ENCODE assay signal across 9 mouse cellular contexts in genomic region chr7:101895695-101896094, GRCm38 (mm10). TPM values are rescaled to one million over a fixed set of nuclear protein-coding genes. Genes with fewer than 3 reads are reported as not detected.
DNase-seq lines count a peak whose midpoint lies in the region; ATAC-seq lines count a peak whose summit lies in the region.
"Had no signal": no experiment of that assay in that cellular context is flagged by ENCODE, and none has a peak within 500 bp of the region (broad histone marks: within the 10 kb centered on the region; RNA-seq: fewer than 3 reads in every experiment).

No protein-coding gene starts in this region.

- ATAC-seq in lung, embryonic 16.5 days (ENCODE audit: low read depth), result no peak
- ATAC-seq in neural tube, embryonic 15.5 days (ENCODE audit: low FRiP score), result peak; percentile 24; the same call in 1 of the 2 replicates
- no peak for ATAC-seq in monocyte, adult 5-6 weeks (replicated peaks; ENCODE audit: insufficient number of reproducible peaks, low FRiP score, low TSS enrichment, poor library complexity, severe bottlenecking)

- H3K4me1 ChIP-seq in lung, embryonic 16.5 days (replicated peaks; ENCODE audit: control insufficient read depth, insufficient read depth, low read length), result peaks cover 2% of the 10 kb centered on the region; the same call in 1 of the 2 replicates
- H3K4me1 ChIP-seq in forebrain, embryonic 10.5 days, result peaks cover 18% of the 10 kb centered on the region
- H3K4me1 ChIP-seq in limb, embryonic 10.5 days, result peaks cover 8% of the 10 kb centered on the region; the same call in 1 of the 2 replicates
- peaks cover 21% of the 10 kb centered on the region for H3K4me1 ChIP-seq in neural tube, embryonic 15.5 days

- 41% methylated on average over 9 of the region's 9 CpGs for WGBS in lung, embryonic 16.5 days
- 35% methylated on average over 9 of the region's 9 CpGs for WGBS in forebrain, embryonic 10.5 days
- WGBS in limb, embryonic 10.5 days, result 38% methylated on average over 9 of the region's 9 CpGs
- 39% methylated on average over 9 of the region's 9 CpGs for WGBS in neural tube, embryonic 15.5 days

- H3K36me3 ChIP-seq in lung, embryonic 16.5 days (ENCODE audit: control insufficient read depth, insufficient read depth, low read length), result no peaks in the 10 kb centered on the region
- H3K36me3 ChIP-seq in forebrain, embryonic 10.5 days (replicated peaks), result peaks cover 26% of the 10 kb centered on the region
- peaks cover 18% of the 10 kb centered on the region for H3K36me3 ChIP-seq in limb, embryonic 10.5 days
- no peaks in the 10 kb centered on the region for H3K36me3 ChIP-seq in neural tube, embryonic 15.5 days

- no peaks in the 10 kb centered on the region for H3K27me3 ChIP-seq in lung, embryonic 16.5 days (ENCODE audit: control insufficient read depth, insufficient read depth, low read depth, low read length)
- no peaks in the 10 kb centered on the region for H3K27me3 ChIP-seq in forebrain, embryonic 10.5 days (ENCODE audit: poor library complexity, severe bottlenecking)
- no peaks in the 10 kb centered on the region for H3K27me3 ChIP-seq in limb, embryonic 10.5 days (ENCODE audit: low read depth, poor library complexity, severe bottlenecking)
- H3K27me3 ChIP-seq in neural tube, embryonic 15.5 days (replicated peaks), result no peaks in the 10 kb centered on the region; the same call in 1 of the 2 replicates

- peak overlapping the region; percentile 40 for H3K4me2 ChIP-seq in lung, embryonic 16.5 days (ENCODE audit: low read depth, low read length)
- peak overlapping the region; percentile 59 for H3K4me2 ChIP-seq in neural tube, embryonic 15.5 days

- no peak overlapping the region for H3K27ac ChIP-seq in lung, embryonic 16.5 days (ENCODE audit: low read length)
- peak overlapping the region; percentile 96 for H3K27ac ChIP-seq in forebrain, embryonic 10.5 days
- peak overlapping the region; percentile 95 for H3K27ac ChIP-seq in limb, embryonic 10.5 days
- H3K27ac ChIP-seq in neural tube, embryonic 15.5 days (replicated peaks), result peak overlapping the region; percentile 96

- peak overlapping the region; percentile 49 for H3K4me3 ChIP-seq in lung, embryonic 16.5 days (ENCODE audit: low read length)
- H3K4me3 ChIP-seq in forebrain, embryonic 10.5 days, result peak overlapping the region; percentile 66
- H3K4me3 ChIP-seq in limb, embryonic 10.5 days, result peak overlapping the region; percentile 67
- peak overlapping the region; percentile 75 for H3K4me3 ChIP-seq in neural tube, embryonic 15.5 days (replicated peaks)

- peak overlapping the region; percentile 42 for H3K9ac ChIP-seq in lung, embryonic 16.5 days (ENCODE audit: low read length)
- H3K9ac ChIP-seq in neural tube, embryonic 15.5 days (replicated peaks), result peak overlapping the region; percentile 53

- H3K9me3 ChIP-seq in lung, embryonic 16.5 days (ENCODE audit: control insufficient read depth, low read length), result no peaks in the 10 kb centered on the region
- no peaks in the 10 kb centered on the region for H3K9me3 ChIP-seq in forebrain, embryonic 10.5 days
- no peaks in the 10 kb centered on the region for H3K9me3 ChIP-seq in limb, embryonic 10.5 days (replicated peaks)
- no peaks in the 10 kb centered on the region for H3K9me3 ChIP-seq in neural tube, embryonic 15.5 days (replicated peaks)

- DNase-seq in lung, postnatal 4 days, result no peak
- DNase-seq in forebrain, embryonic 10.5 days (ENCODE audit: extremely low spot score, low spot score), result no peak
- DNase-seq in limb, embryonic 10.5 days (ENCODE audit: low spot score), result no peak
- DNase-seq in T-cell, adult 2 months (ENCODE audit: low spot score), result no peak
- no peak for DNase-seq in adrenal gland, postnatal 36 days

RNA-seq across cellular contexts. Expression of gene Lamtor1, which starts 10.0 kb away (rescaled TPM):
- 161 and 163 TPM in 2 replicates for polyA plus RNA-seq in lung, embryonic 16.5 days (2015; fragmentation: Nextera tagmentation; extraction: Ambion mirVana)
- 157 and 165 TPM in 2 replicates for polyA plus RNA-seq in forebrain, embryonic 10.5 days (2016; fragmentation: Nextera tagmentation; extraction: Ambion mirVana)
- polyA plus RNA-seq in limb, embryonic 10.5 days (2016; fragmentation: Nextera tagmentation; extraction: Ambion mirVana), result 180 and 181 TPM in 2 replicates
- 156 and 158 TPM in 2 replicates for polyA plus RNA-seq in neural tube, embryonic 15.5 days (2015; fragmentation: Nextera tagmentation; extraction: Ambion mirVana)
- 100 to 1,000 TPM in 1 of 2 experiments, 10 to 100 TPM in 1; 99.1 to 110 TPM for total RNA-seq in adrenal gland, postnatal 36 days (2021)
- 72.2 to 74.2 TPM (median 73.7 TPM) in 3 replicates for total RNA-seq in monocyte, adult 5-6 weeks (2017)

RNA-seq across cellular contexts. Expression of gene Tomt, which starts 10.5 kb away (rescaled TPM):
- 0.20 and 0.69 TPM in 2 replicates for polyA plus RNA-seq in lung, embryonic 16.5 days (2015; fragmentation: Nextera tagmentation; extraction: Ambion mirVana)
- 0.62 and 1.2 TPM in 2 replicates for polyA plus RNA-seq in forebrain, embryonic 10.5 days (2016; fragmentation: Nextera tagmentation; extraction: Ambion mirVana)
- 0.73 and 0.94 TPM in 2 replicates for polyA plus RNA-seq in limb, embryonic 10.5 days (2016; fragmentation: Nextera tagmentation; extraction: Ambion mirVana)
- polyA plus RNA-seq in neural tube, embryonic 15.5 days (2015; fragmentation: Nextera tagmentation; extraction: Ambion mirVana), result 0.41 and 0.46 TPM in 2 replicates
- not detected for total RNA-seq in adrenal gland, postnatal 36 days (2021)
- total RNA-seq in monocyte, adult 5-6 weeks (2017), result 0.68 to 0.96 TPM in 2 of 3 replicates, not detected in the other
- total RNA-seq: layer of hippocampus, adult 18-20 months had no signal

RNA-seq across cellular contexts. Expression of gene Folr1, which starts 25.1 kb away (rescaled TPM):
- 1.5 and 1.6 TPM in 2 replicates for polyA plus RNA-seq in lung, embryonic 16.5 days (2015; fragmentation: Nextera tagmentation; extraction: Ambion mirVana)
- polyA plus RNA-seq in forebrain, embryonic 10.5 days (2016; fragmentation: Nextera tagmentation; extraction: Ambion mirVana), result 11.9 and 13.1 TPM in 2 replicates
- not detected in 2 replicates for polyA plus RNA-seq in limb, embryonic 10.5 days (2016; fragmentation: Nextera tagmentation; extraction: Ambion mirVana)
- polyA plus RNA-seq in neural tube, embryonic 15.5 days (2015; fragmentation: Nextera tagmentation; extraction: Ambion mirVana), result 1.7 and 8.7 TPM in 2 replicates
- 1 to 10 TPM in 1 of 2 experiments, not detected in 1; 4.9 TPM for total RNA-seq in adrenal gland, postnatal 36 days (2021)
- total RNA-seq in monocyte, adult 5-6 weeks (2017), result not detected in 3 replicates

RNA-seq across cellular contexts. Expression of gene Anapc15, which starts 32.2 kb away (rescaled TPM):
- 71.2 and 73.0 TPM in 2 replicates for polyA plus RNA-seq in lung, embryonic 16.5 days (2015; fragmentation: Nextera tagmentation; extraction: Ambion mirVana)
- polyA plus RNA-seq in forebrain, embryonic 10.5 days (2016; fragmentation: Nextera tagmentation; extraction: Ambion mirVana), result 122 and 127 TPM in 2 replicates
- polyA plus RNA-seq in limb, embryonic 10.5 days (2016; fragmentation: Nextera tagmentation; extraction: Ambion mirVana), result 115 and 120 TPM in 2 replicates
- polyA plus RNA-seq in neural tube, embryonic 15.5 days (2015; fragmentation: Nextera tagmentation; extraction: Ambion mirVana), result 73.6 and 74.3 TPM in 2 replicates
- 10 to 100 TPM; 27.4 to 33.2 TPM for total RNA-seq in adrenal gland, postnatal 36 days (2021)
- 42.5 to 46.2 TPM (median 43.1 TPM) in 3 replicates for total RNA-seq in monocyte, adult 5-6 weeks (2017)

RNA-seq across cellular contexts. Expression of gene Lrrc51, which starts 38.0 kb away (rescaled TPM):
- polyA plus RNA-seq in lung, embryonic 16.5 days (2015; fragmentation: Nextera tagmentation; extraction: Ambion mirVana), result 18.1 and 28.3 TPM in 2 replicates
- polyA plus RNA-seq in forebrain, embryonic 10.5 days (2016; fragmentation: Nextera tagmentation; extraction: Ambion mirVana), result 10.1 and 11.9 TPM in 2 replicates
- polyA plus RNA-seq in limb, embryonic 10.5 days (2016; fragmentation: Nextera tagmentation; extraction: Ambion mirVana), result 9.4 and 11.2 TPM in 2 replicates
- polyA plus RNA-seq in neural tube, embryonic 15.5 days (2015; fragmentation: Nextera tagmentation; extraction: Ambion mirVana), result 9.6 and 9.8 TPM in 2 replicates
- total RNA-seq in adrenal gland, postnatal 36 days (2021), result 10 to 100 TPM; 13.8 to 14.9 TPM
- total RNA-seq in monocyte, adult 5-6 weeks (2017), result 0.38 to 8.0 TPM (median 2.7 TPM) in 3 replicates
